8 mouse cellular contexts compared by ENCODE assay signal in genomic region chr19:5846557-5847305, GRCm38 (mm10). TPM values are rescaled to one million over a fixed set of nuclear protein-coding genes. Genes with fewer than 3 reads are reported as not detected.
DNase-seq lines count a peak whose midpoint lies in the region; ATAC-seq lines count a peak whose summit lies in the region.

No protein-coding gene starts in this region.

- peak overlapping the region; percentile 66 for H3K4me2 ChIP-seq in hindbrain, embryonic 13.5 days

- H3K4me3 ChIP-seq in hindbrain, embryonic 13.5 days: peak overlapping the region; percentile 36

- peak; percentile 77 for ATAC-seq in hindbrain, embryonic 13.5 days (ENCODE audit: low FRiP score)

- no peaks in the 10 kb centered on the region for H3K27me3 ChIP-seq in hindbrain, embryonic 13.5 days

- no peaks in the 10 kb centered on the region for H3K9me3 ChIP-seq in hindbrain, embryonic 13.5 days

- peak overlapping the region; percentile 98 for H3K27ac ChIP-seq in hindbrain, embryonic 13.5 days

- peaks cover 88% of the 10 kb centered on the region for H3K4me1 ChIP-seq in hindbrain, embryonic 13.5 days (replicated peaks)

- H3K36me3 ChIP-seq in hindbrain, embryonic 13.5 days: peaks cover 3% of the 10 kb centered on the region

- DNase-seq in NIH3T3 (ENCODE audit: low read depth): peak; percentile 97
- peak; percentile 87 to 89 for DNase-seq in cerebellum, postnatal 10 days
- DNase-seq in frontal cortex, postnatal 25 days (ENCODE audit: low spot score in 2 of 2): peak; percentile 59 to 80
- DNase-seq in layer of hippocampus, postnatal 25 days (ENCODE audit: extremely low spot score in 1 of 2, low spot score in 1 of 2): peak; percentile 59 to 69
- DNase-seq in lung, postnatal 14 days: peak; percentile 87
- peak; percentile 76 for DNase-seq in ovary, postnatal 36 days (ENCODE audit: low spot score)
- peak; percentile 51 for DNase-seq in thymus, postnatal 25 days

- peak overlapping the region; percentile 72 for H3K9ac ChIP-seq in hindbrain, embryonic 13.5 days

- 2% methylated on average over 16 of the region's 16 CpGs for WGBS in hindbrain, embryonic 13.5 days

RNA-seq across cellular contexts. Expression of gene Frmd8, which starts 28.3 kb away (rescaled TPM):
- polyA plus RNA-seq in hindbrain, embryonic 13.5 days (2015; fragmentation: Nextera tagmentation; extraction: Ambion mirVana): 17.5 and 19.3 TPM in 2 replicates
- total RNA-seq in layer of hippocampus, postnatal 25 days (2021): 10 to 100 TPM; 15.6 to 15.8 TPM

RNA-seq across cellular contexts. Expression of gene Slc25a45, which starts 30.9 kb away (rescaled TPM):
- 2.6 and 2.8 TPM in 2 replicates for polyA plus RNA-seq in hindbrain, embryonic 13.5 days (2015; fragmentation: Nextera tagmentation; extraction: Ambion mirVana)
- 1 to 10 TPM; 3.1 to 3.4 TPM for total RNA-seq in layer of hippocampus, postnatal 25 days (2021)

RNA-seq across cellular contexts. Expression of gene Tigd3, which starts 47.2 kb away (rescaled TPM):
- polyA plus RNA-seq in hindbrain, embryonic 13.5 days (2015; fragmentation: Nextera tagmentation; extraction: Ambion mirVana): 15.2 and 15.9 TPM in 2 replicates
- 1 to 10 TPM; 3.4 TPM for total RNA-seq in layer of hippocampus, postnatal 25 days (2021)

Comparison
In these comparisons a context has a peak if more than half of its experiments do, and no peak if none do; other contexts are left out.
1. Peak in every context shown above with its lines: DNase-seq, ATAC-seq, H3K4me3 ChIP-seq and H3K27ac ChIP-seq.